In genomic region chr3:36476261-36477155, GRCm38 (mm10) we compare ENCODE assay signal across 8 mouse cellular contexts. TPM values are rescaled to one million over a fixed set of nuclear protein-coding genes. Genes with fewer than 3 reads are reported as not detected.
A peak's percentile ranks its signal among the peaks of the same experiment; 100 is the strongest.
DNase-seq lines count a peak whose midpoint lies in the region; ATAC-seq and TF ChIP-seq lines count a peak whose summit lies in the region.

No protein-coding gene starts in this region.

- no peaks in the 10 kb centered on the region for H3K9me3 ChIP-seq in forebrain, postnatal 0 days (ENCODE audit: low read length)
- no peaks in the 10 kb centered on the region for H3K9me3 ChIP-seq in kidney, embryonic 15.5 days (replicated peaks)
- no peaks in the 10 kb centered on the region for H3K9me3 ChIP-seq in midbrain, embryonic 16.5 days (replicated peaks; ENCODE audit: control insufficient read depth, low read length, poor library complexity, severe bottlenecking)

- no peaks in the 10 kb centered on the region for H3K36me3 ChIP-seq in forebrain, postnatal 0 days (ENCODE audit: insufficient read depth)
- no peaks in the 10 kb centered on the region for H3K36me3 ChIP-seq in kidney, embryonic 15.5 days
- no peaks in the 10 kb centered on the region for H3K36me3 ChIP-seq in midbrain, embryonic 16.5 days (ENCODE audit: control insufficient read depth, insufficient read depth, low read length)

- TF ChIP-seq POLR2A in bone marrow, adult 2 months (IDR thresholded peaks at IDR 0.05; ENCODE audit: borderline replicate concordance, control insufficient read depth, low read depth, low read length), result no peak

- 53% methylated on average over 20 of the region's 20 CpGs for WGBS in bone marrow, adult 2 months
- 40% methylated on average over 20 of the region's 20 CpGs for WGBS in forebrain, postnatal 0 days
- 13% methylated on average over 20 of the region's 20 CpGs for WGBS in kidney, embryonic 15.5 days
- WGBS in midbrain, embryonic 16.5 days, result 40% methylated on average over 19 of the region's 20 CpGs

- H3K27me3 ChIP-seq in forebrain, postnatal 0 days (ENCODE audit: insufficient read depth, low read length), result no peaks in the 10 kb centered on the region
- H3K27me3 ChIP-seq in kidney, embryonic 15.5 days, result no peaks in the 10 kb centered on the region
- peaks cover 4% of the 10 kb centered on the region; the same call in 1 of the 2 replicates for H3K27me3 ChIP-seq in midbrain, embryonic 16.5 days (ENCODE audit: control insufficient read depth, insufficient read depth, low read depth, low read length)

- peak overlapping the region; percentile 35 for H3K4me3 ChIP-seq in bone marrow, adult 2 months (replicated peaks; ENCODE audit: control insufficient read depth, low read depth, low read length)
- peak overlapping the region; percentile 71 for H3K4me3 ChIP-seq in forebrain, postnatal 0 days (ENCODE audit: low read depth, low read length)
- H3K4me3 ChIP-seq in kidney, embryonic 15.5 days (replicated peaks), result peak overlapping the region; percentile 82
- peak overlapping the region; percentile 63 for H3K4me3 ChIP-seq in midbrain, embryonic 16.5 days (ENCODE audit: low read depth, low read length)

- peaks cover 2% of the 10 kb centered on the region; the same call in 1 of the 2 replicates for H3K4me1 ChIP-seq in bone marrow, adult 2 months (ENCODE audit: control insufficient read depth, insufficient read depth, low read length)
- 0 out of 2 replicates have a peak, but pooled peaks cover 7% of the 10 kb centered on the region for H3K4me1 ChIP-seq in forebrain, postnatal 0 days (ENCODE audit: insufficient read depth)
- H3K4me1 ChIP-seq in kidney, embryonic 15.5 days, result peaks cover 32% of the 10 kb centered on the region
- H3K4me1 ChIP-seq in midbrain, embryonic 16.5 days (ENCODE audit: control insufficient read depth, insufficient read depth, low read length), result peaks cover 5% of the 10 kb centered on the region; the same call in 1 of the 2 replicates

- no peak for TF ChIP-seq CTCF in bone marrow, adult 2 months (IDR thresholded peaks at IDR 0.05; ENCODE audit: control insufficient read depth, insufficient read depth, low read length)
- no peak for TF ChIP-seq CTCF in forebrain, postnatal 0 days (IDR thresholded peaks at IDR 0.05; ENCODE audit: low read depth)

- H3K9ac ChIP-seq in forebrain, postnatal 0 days, result peak overlapping the region; percentile 64
- peak overlapping the region; percentile 58 for H3K9ac ChIP-seq in kidney, embryonic 15.5 days
- H3K9ac ChIP-seq in midbrain, embryonic 16.5 days (ENCODE audit: low read depth, low read length), result peak overlapping the region; percentile 72

- H3K27ac ChIP-seq in bone marrow, adult 2 months (ENCODE audit: control insufficient read depth, insufficient read depth, low read depth, low read length, poor library complexity), result no peak overlapping the region
- H3K27ac ChIP-seq in forebrain, postnatal 0 days (ENCODE audit: low read depth, low read length), result no peak overlapping the region
- H3K27ac ChIP-seq in kidney, embryonic 15.5 days, result peak overlapping the region; percentile 93
- H3K27ac ChIP-seq in midbrain, embryonic 16.5 days (ENCODE audit: low read length), result no peak overlapping the region

- ATAC-seq in forebrain, postnatal 0 days, result no peak; the same call in 1 of the 2 replicates
- ATAC-seq in kidney, embryonic 15.5 days (replicated peaks; ENCODE audit: low FRiP score), result 0 out of 2 replicates have a peak, but pooled peaks have one; percentile 1
- ATAC-seq in midbrain, embryonic 16.5 days, result peak; percentile 12; the same call in 1 of the 2 replicates
- ATAC-seq in megakaryocyte progenitor cell, adult 5-6 weeks (replicated peaks; ENCODE audit: poor library complexity), result no peak
- ATAC-seq in activated CD4-positive, CD25-positive, alpha-beta regulatory T cell, adult 4 months, result no peak

- peak overlapping the region; percentile 99 for H3K4me2 ChIP-seq in forebrain, postnatal 0 days (ENCODE audit: low read depth)
- peak overlapping the region; percentile 89 for H3K4me2 ChIP-seq in kidney, embryonic 15.5 days
- H3K4me2 ChIP-seq in midbrain, embryonic 16.5 days (ENCODE audit: low read length), result peak overlapping the region; percentile 85

- DNase-seq in kidney, adult 11 months, result peak; percentile 26
- DNase-seq in kidney, adult 8-10 months, result no peak
- no peak for DNase-seq in forebrain, postnatal 0 days

RNA-seq across cellular contexts. Expression of gene 1810062G17Rik, which starts 0.8 kb away (rescaled TPM):
- not detected in 2 replicates for polyA plus RNA-seq in bone marrow, adult 2 months (2011; ENCODE audit: insufficient read depth, insufficient read length, low replicate concordance, missing spikeins)
- not detected in 2 replicates for total RNA-seq in forebrain, postnatal 0 days (2014; rRNA removed)
- 0.69 and 0.74 TPM in 2 replicates for polyA plus RNA-seq in forebrain, postnatal 0 days (2015; fragmentation: Nextera tagmentation; extraction: Ambion mirVana)
- 1.2 and 1.8 TPM in 2 replicates for polyA plus RNA-seq in kidney, embryonic 15.5 days (2015; fragmentation: Nextera tagmentation; extraction: Ambion mirVana)
- polyA plus RNA-seq in midbrain, embryonic 16.5 days (2015; fragmentation: Nextera tagmentation; extraction: Ambion mirVana), result 0.28 and 0.40 TPM in 2 replicates
- total RNA-seq in megakaryocyte progenitor cell, adult 5-6 weeks (2015), result 0.35 and 0.49 TPM in 2 replicates
- 0.21 and 1.4 TPM in 2 replicates for total RNA-seq in megakaryocyte progenitor cell, adult 5-6 weeks (2017)
- 1 to 10 TPM in 1 of 2 experiments, under 1 TPM in 1; 0.59 to 2.4 TPM for polyA plus RNA-seq in activated CD4-positive, CD25-positive, alpha-beta regulatory T cell, adult 4 months (2017; shearing (Covaris generic))

RNA-seq across cellular contexts. Expression of gene Anxa5, which starts 0.8 kb away (rescaled TPM):
- polyA plus RNA-seq in bone marrow, adult 2 months (2011; ENCODE audit: insufficient read depth, insufficient read length, low replicate concordance, missing spikeins), result 43.5 and 45.1 TPM in 2 replicates
- 38.6 and 41.2 TPM in 2 replicates for total RNA-seq in forebrain, postnatal 0 days (2014; rRNA removed)
- 47.2 and 48.9 TPM in 2 replicates for polyA plus RNA-seq in forebrain, postnatal 0 days (2015; fragmentation: Nextera tagmentation; extraction: Ambion mirVana)
- polyA plus RNA-seq in kidney, embryonic 15.5 days (2015; fragmentation: Nextera tagmentation; extraction: Ambion mirVana), result 289 and 314 TPM in 2 replicates
- polyA plus RNA-seq in midbrain, embryonic 16.5 days (2015; fragmentation: Nextera tagmentation; extraction: Ambion mirVana), result 54.2 and 56.7 TPM in 2 replicates
- 146 and 163 TPM in 2 replicates for total RNA-seq in megakaryocyte progenitor cell, adult 5-6 weeks (2015)
- total RNA-seq in megakaryocyte progenitor cell, adult 5-6 weeks (2017), result 86.3 and 113 TPM in 2 replicates
- polyA plus RNA-seq in activated CD4-positive, CD25-positive, alpha-beta regulatory T cell, adult 4 months (2017; shearing (Covaris generic)), result 100 to 1,000 TPM; 135 to 153 TPM

RNA-seq across cellular contexts. Expression of gene Gm11549, which starts 45.1 kb away (rescaled TPM):
- not detected in 2 replicates for polyA plus RNA-seq in bone marrow, adult 2 months (2011; ENCODE audit: insufficient read depth, insufficient read length, low replicate concordance, missing spikeins)
- 0.69 and 1.3 TPM in 2 replicates for total RNA-seq in forebrain, postnatal 0 days (2014; rRNA removed)
- 0.45 and 0.68 TPM in 2 replicates for polyA plus RNA-seq in forebrain, postnatal 0 days (2015; fragmentation: Nextera tagmentation; extraction: Ambion mirVana)
- polyA plus RNA-seq in kidney, embryonic 15.5 days (2015; fragmentation: Nextera tagmentation; extraction: Ambion mirVana), result 0.05 TPM in 2 replicates
- 0.30 and 0.35 TPM in 2 replicates for polyA plus RNA-seq in midbrain, embryonic 16.5 days (2015; fragmentation: Nextera tagmentation; extraction: Ambion mirVana)
- total RNA-seq in megakaryocyte progenitor cell, adult 5-6 weeks (2015), result not detected in 2 replicates
- not detected in 2 replicates for total RNA-seq in megakaryocyte progenitor cell, adult 5-6 weeks (2017)
- not detected for polyA plus RNA-seq in activated CD4-positive, CD25-positive, alpha-beta regulatory T cell, adult 4 months (2017; shearing (Covaris generic))

Comparison
In these comparisons a context has a peak if more than half of its experiments do, and no peak if none do; other contexts are left out.
1. ATAC-seq: peak in kidney, embryonic 15.5 days (single experiment) and midbrain, embryonic 16.5 days (single experiment); none in forebrain, postnatal 0 days (single experiment), megakaryocyte progenitor cell, adult 5-6 weeks (single experiment) and activated CD4-positive, CD25-positive, alpha-beta regulatory T cell, adult 4 months (single experiment).
2. Peak in every context shown above with its lines, with median percentiles within 50 percentile points of each other: H3K4me3 ChIP-seq, H3K4me2 ChIP-seq and H3K9ac ChIP-seq.